Mouse (Mus musculus): Measurements from ENCODE around the gene Slc2a10. TPM values are rescaled to one million over a fixed set of nuclear protein-coding genes. Genes with fewer than 3 reads are reported as not detected.

Gene Slc2a10
- not detected for total RNA-seq (2023)

GRCm38 (mm10) chr2:165503259-165504203 is at the start of gene Slc2a10:
TSS of gene Slc2a10 (plus strand) at chr2:165503787.

GRCm38 (mm10) chr2:165473003-165473402 is 30.6 kb upstream of the Slc2a10 start, which contains the start of gene Slc13a3:
TSS of gene Slc13a3 (minus strand) at chr2:165473230.

GRCm38 (mm10) chr2:165492648-165493553 is 10.7 kb upstream of the Slc2a10 start, which contains the start of gene Trp53rka:
TSS of gene Trp53rka (minus strand) at chr2:165493324.

Other genes with a start within 250 kb of the Slc2a10 start
- gene Slc35c2, start 215.9 kb upstream of the Slc2a10 start, total RNA-seq (2023) = 35.5 TPM
- gene Elmo2, start 177.3 kb upstream of the Slc2a10 start, total RNA-seq (2023) = 37.2 TPM
- not detected for gene Zfp663, start 135.1 kb upstream of the Slc2a10 start, total RNA-seq (2023)
- gene Zfp334, start 115.5 kb upstream of the Slc2a10 start, total RNA-seq (2023) = 0.15 TPM
- gene Ocstamp, start 103.4 kb upstream of the Slc2a10 start, total RNA-seq (2023) = not detected
- gene Slc13a3, start 30.6 kb upstream of the Slc2a10 start, total RNA-seq (2023) = not detected
- gene Trp53rka, start 10.5 kb upstream of the Slc2a10 start, total RNA-seq (2023) = 16.9 TPM
- 14.5 TPM for gene Eya2, start 91.2 kb downstream of the Slc2a10 start, total RNA-seq (2023)

All from CD4-positive naive resting alpha-beta T cell, adult 57 days (primary cell).